Mouse (Mus musculus) liver, embryonic 13.5 days (tissue): ENCODE measurements at regions not wholly inside any gene's neighbourhood (a gene's known extent, or its start where the extent isn't known, plus 50 kb on each side); places are given as distances from the start of the nearest gene placed in this dataset.

ENCODE experiments used
- ATAC-seq: fragments of 200-750 bp; cut with Nextera tagmentation; 2 replicates; pipeline ENCODE4 v1.8.0; 2017; ENCODE audit warnings: low read depth, mild to moderate bottlenecking, moderate number of reproducible peaks, moderate library complexity
- DNase-seq: peaks from one replicate; pipeline ENCODE4 v3.0.0; 2022
- H3K27ac ChIP-seq: fragments of 300-500 bp; sonication (generic); 2 replicates; pipeline ENCODE4 v1.5.1; 2015; ENCODE audit warnings: moderate library complexity, mild to moderate bottlenecking, inconsistent platforms
- H3K27me3 ChIP-seq: fragments of 300-500 bp; sonication (generic); 2 replicates; pipeline ENCODE4 v1.6.1; 2015; ENCODE audit warnings: mild to moderate bottlenecking, inconsistent platforms
- H3K36me3 ChIP-seq: fragments of 300-500 bp; sonication (generic); 2 replicates; pipeline ENCODE4 v1.6.1; 2015; ENCODE audit warnings: mild to moderate bottlenecking, inconsistent platforms
- H3K4me1 ChIP-seq: fragments of 300-500 bp; sonication (generic); replicated peaks from 2 replicates; pipeline ENCODE4 v1.6.1; 2015; ENCODE audit warnings: inconsistent platforms
- H3K4me2 ChIP-seq: fragments of 300-500 bp; sonication (generic); 2 replicates; pipeline ENCODE4 v1.6.1; 2015; ENCODE audit warnings: inconsistent platforms, mild to moderate bottlenecking, moderate library complexity
- H3K4me3 ChIP-seq: fragments of 300-500 bp; sonication (generic); replicated peaks from 2 replicates; pipeline ENCODE4 v1.5.1; 2015; ENCODE audit warnings: mild to moderate bottlenecking, inconsistent platforms
- H3K9ac ChIP-seq: fragments of 300-500 bp; sonication (generic); 2 replicates; pipeline ENCODE4 v1.6.1; 2015; ENCODE audit warnings: mild to moderate bottlenecking, inconsistent platforms
- H3K9me3 ChIP-seq: fragments of 300-500 bp; sonication (generic); replicated peaks from 2 replicates; pipeline ENCODE4 v1.6.1; 2016; ENCODE audit warnings: inconsistent platforms
- WGBS: fragments of 180-500 bp; shearing (Covaris S2); methylation state at CpG from one replicate; pipeline ENCODE4 v1.1.7; 2015; ENCODE audit not compliant: insufficient replicate concordance; 5-methylcytosine and 5-hydroxymethylcytosine counted together

GRCm38 (mm10) chr17:22795213-22795612 is 71.7 kb downstream of the Zfp945 start:
- ATAC-seq: no peak
- WGBS: 59% methylated on average over 5 of the region's 5 CpGs
- Histone ChIP-seq H3K36me3 (no peaks in the 10 kb centered on the region), H3K4me3 (no peak overlapping the region), H3K9ac (no peak overlapping the region), H3K27ac (no peak overlapping the region), H3K27me3 (no peaks in the 10 kb centered on the region), H3K4me2 (no peak overlapping the region), H3K9me3 (no peaks in the 10 kb centered on the region), H3K4me1 (no peaks in the 10 kb centered on the region)
- DNase-seq: no peak

- no peaks in the 10 kb centered on the region for H3K27me3 ChIP-seq
- H3K4me3 ChIP-seq: no peak overlapping the region
- H3K4me1 ChIP-seq: no peaks in the 10 kb centered on the region
- H3K9me3 ChIP-seq: 0 out of 2 replicates have a peak, but pooled peaks cover 2% of the 10 kb centered on the region
- no peaks in the 10 kb centered on the region for H3K36me3 ChIP-seq
- DNase-seq (no peak), ATAC-seq (no peak)
- H3K9ac ChIP-seq: no peak overlapping the region
- 71% methylated on average over 2 of the region's 2 CpGs for WGBS
- H3K4me2 ChIP-seq: no peak overlapping the region
- H3K27ac ChIP-seq: no peak overlapping the region
Observed at GRCm38 (mm10) chr17:22784481-22784880, 82.5 kb downstream of the Zfp945 start.

GRCm38 (mm10) chr17:22745736-22746135 is 121.2 kb downstream of the Zfp945 start:
- no peak for ATAC-seq
- no peak overlapping the region for H3K27ac ChIP-seq
- DNase-seq: no peak
- H3K4me2 ChIP-seq: no peak overlapping the region
- H3K27me3 ChIP-seq: no peaks in the 10 kb centered on the region
- 57% methylated on average over 7 of the region's 7 CpGs for WGBS
- no peaks in the 10 kb centered on the region for H3K4me1 ChIP-seq
- H3K9ac ChIP-seq: no peak overlapping the region
- H3K9me3 ChIP-seq: no peaks in the 10 kb centered on the region
- H3K4me3 ChIP-seq: no peak overlapping the region
- no peaks in the 10 kb centered on the region for H3K36me3 ChIP-seq

GRCm38 (mm10) chr17:22739581-22740178 is 127.3 kb downstream of the Zfp945 start:
- Histone ChIP-seq H3K4me3 (peak overlapping the region; percentile 65), H3K27ac (peak overlapping the region; percentile 10; the same call in 1 of the 2 replicates), H3K4me2 (peak overlapping the region; percentile 66), H3K27me3 (no peaks in the 10 kb centered on the region), H3K9me3 (no peaks in the 10 kb centered on the region), H3K4me1 (peaks cover 4% of the 10 kb centered on the region), H3K36me3 (no peaks in the 10 kb centered on the region), H3K9ac (peak overlapping the region; percentile 62)
- ATAC-seq (peak; percentile 87), DNase-seq (peak; percentile 12)
- WGBS: 0% methylated on average over 25 of the region's 25 CpGs

- peak overlapping the region; percentile 66 for H3K4me2 ChIP-seq
- H3K4me1 ChIP-seq: peaks cover 4% of the 10 kb centered on the region
- no peaks in the 10 kb centered on the region for H3K9me3 ChIP-seq
- H3K4me3 ChIP-seq: peak overlapping the region; percentile 65
- no peaks in the 10 kb centered on the region for H3K36me3 ChIP-seq
- WGBS: 5% methylated on average over 12 of the region's 12 CpGs
- ATAC-seq (0 out of 2 replicates have a peak, but pooled peaks have one; percentile 8), DNase-seq (no peak)
- H3K27ac ChIP-seq: peak overlapping the region; percentile 10; the same call in 1 of the 2 replicates
- H3K9ac ChIP-seq: peak overlapping the region; percentile 62
- no peaks in the 10 kb centered on the region for H3K27me3 ChIP-seq
Observed at GRCm38 (mm10) chr17:22739173-22739572, 127.8 kb downstream of the Zfp945 start.

GRCm38 (mm10) chr17:22736360-22736759 is 130.6 kb downstream of the Zfp945 start:
- DNase-seq (no peak), ATAC-seq (no peak)
- H3K9me3 ChIP-seq: no peaks in the 10 kb centered on the region
- H3K4me2 ChIP-seq: no peak overlapping the region
- H3K4me3 ChIP-seq: no peak overlapping the region
- no peaks in the 10 kb centered on the region for H3K36me3 ChIP-seq
- WGBS: 69% methylated on average over 4 of the region's 4 CpGs
- H3K9ac ChIP-seq: no peak overlapping the region
- peaks cover 4% of the 10 kb centered on the region for H3K4me1 ChIP-seq
- H3K27me3 ChIP-seq: no peaks in the 10 kb centered on the region
- no peak overlapping the region for H3K27ac ChIP-seq
